Mouse (Mus musculus) thymus, adult 2 months (tissue): ENCODE measurements at regions not wholly inside any gene's neighbourhood (a gene's known extent, or its start where the extent isn't known, plus 50 kb on each side); places are given as distances from the start of the nearest gene placed in this dataset.

Source experiments
- DNase-seq: peaks from one replicate; pipeline ENCODE4 v3.0.0; 2021
- H3K27ac ChIP-seq: fragments of 200-500 bp; 2 replicates; pipeline ENCODE4 v1.5.1; 2012; ENCODE audit warnings: low read length, control low read depth; ENCODE audit not compliant: control insufficient read depth, insufficient read depth
- H3K27me3 ChIP-seq: fragments of 200-500 bp; 2 replicates; pipeline ENCODE4 v1.6.1; 2012; ENCODE audit warnings: mild to moderate bottlenecking, low read length, moderate library complexity, mixed read lengths; ENCODE audit not compliant: control insufficient read depth, insufficient read depth
- H3K36me3 ChIP-seq: fragments of 200-500 bp; 2 replicates; pipeline ENCODE4 v1.6.1; 2012; ENCODE audit warnings: mild to moderate bottlenecking, low read length, moderate library complexity; ENCODE audit not compliant: control insufficient read depth, insufficient read depth
- H3K4me1 ChIP-seq: fragments of 200-500 bp; replicated peaks from 2 replicates; pipeline ENCODE4 v1.6.1; 2012; ENCODE audit warnings: low read length; ENCODE audit not compliant: control insufficient read depth, insufficient read depth
- H3K4me3 ChIP-seq: fragments of 200-500 bp; 2 replicates; pipeline ENCODE4 v1.5.1; 2012; ENCODE audit warnings: mild to moderate bottlenecking, low read length, control low read depth, moderate library complexity; ENCODE audit not compliant: control insufficient read depth, insufficient read depth
- CTCF ChIP-seq: fragments of 200-500 bp; IDR thresholded peaks from 2 replicates; pipeline ENCODE4 v1.5.1; 2012; ENCODE audit warnings: mild to moderate bottlenecking, control low read depth, low read length, moderate library complexity, borderline replicate concordance; ENCODE audit not compliant: control insufficient read depth, poor library complexity, insufficient read depth; ENCODE audit errors: extremely low read depth
- POLR2A ChIP-seq: fragments of 200-500 bp; IDR thresholded peaks from 2 replicates; pipeline ENCODE4 v1.6.1; 2012; ENCODE audit warnings: mild to moderate bottlenecking, low read length, control low read depth, moderate library complexity; ENCODE audit not compliant: control insufficient read depth, poor library complexity, insufficient read depth; ENCODE audit errors: extremely low read depth
- WGBS: fragments of 180-500 bp; shearing (Covaris S2); methylation state at CpG from one replicate; pipeline ENCODE4 v1.1.7; 2018; 5-methylcytosine and 5-hydroxymethylcytosine counted together

- 86% methylated on average over 10 of the region's 10 CpGs for WGBS
- no peak for DNase-seq
- Histone ChIP-seq H3K27ac (no peak overlapping the region), H3K36me3 (no peaks in the 10 kb centered on the region), H3K4me1 (no peaks in the 10 kb centered on the region), H3K4me3 (no peak overlapping the region), H3K27me3 (no peaks in the 10 kb centered on the region)
- no peak for TF ChIP-seq POLR2A
- no peak for TF ChIP-seq CTCF
Measured at GRCm38 (mm10) chr2:137853399-137854259, 402.7 kb upstream of the Btbd3 start.

- Histone ChIP-seq H3K27me3 (no peaks in the 10 kb centered on the region), H3K36me3 (no peaks in the 10 kb centered on the region), H3K27ac (no peak overlapping the region), H3K4me1 (no peaks in the 10 kb centered on the region), H3K4me3 (no peak overlapping the region)
- no peak for TF ChIP-seq CTCF
- no peak for TF ChIP-seq POLR2A
- DNase-seq = no peak
- WGBS = 46% methylated on average over 2 of the region's 2 CpGs
Measured at GRCm38 (mm10) chr2:137847901-137848300, 408.5 kb upstream of the Btbd3 start.

GRCm38 (mm10) chr2:137827814-137828374 lies 428.5 kb upstream of the Btbd3 start:
- H3K36me3 ChIP-seq = no peaks in the 10 kb centered on the region
- no peak overlapping the region for H3K4me3 ChIP-seq
- DNase-seq = no peak
- no peaks in the 10 kb centered on the region for H3K4me1 ChIP-seq
- 41% methylated on average over 8 of the region's 8 CpGs for WGBS
- TF ChIP-seq POLR2A (no peak), CTCF (no peak)
- no peaks in the 10 kb centered on the region for H3K27me3 ChIP-seq
- H3K27ac ChIP-seq = no peak overlapping the region

GRCm38 (mm10) chr2:137821344-137821916 lies 434.9 kb upstream of the Btbd3 start:
- WGBS = 79% methylated on average over 5 of the region's 5 CpGs
- H3K27ac ChIP-seq = no peak overlapping the region
- no peak for DNase-seq
- H3K27me3 ChIP-seq = no peaks in the 10 kb centered on the region
- no peaks in the 10 kb centered on the region for H3K36me3 ChIP-seq
- H3K4me3 ChIP-seq = no peak overlapping the region
- no peaks in the 10 kb centered on the region for H3K4me1 ChIP-seq
- TF ChIP-seq CTCF (no peak), POLR2A (no peak)

GRCm38 (mm10) chr2:137814945-137815344 lies 441.4 kb upstream of the Btbd3 start:
- Histone ChIP-seq H3K27me3 (no peaks in the 10 kb centered on the region), H3K36me3 (no peaks in the 10 kb centered on the region), H3K4me3 (no peak overlapping the region), H3K27ac (no peak overlapping the region), H3K4me1 (no peaks in the 10 kb centered on the region)
- WGBS = 95% methylated on average over 1 of the region's 1 CpGs
- no peak for TF ChIP-seq CTCF
- TF ChIP-seq POLR2A = no peak
- no peak for DNase-seq

GRCm38 (mm10) chr2:137808401-137809230 lies 447.7 kb upstream of the Btbd3 start:
- Histone ChIP-seq H3K36me3 (no peaks in the 10 kb centered on the region), H3K4me3 (no peak overlapping the region), H3K4me1 (no peaks in the 10 kb centered on the region), H3K27ac (no peak overlapping the region), H3K27me3 (no peaks in the 10 kb centered on the region)
- DNase-seq = no peak
- no peak for TF ChIP-seq CTCF
- no peak for TF ChIP-seq POLR2A
- WGBS = 96% methylated on average over 13 of the region's 13 CpGs
